Mouse (Mus musculus) T-helper 17 cell (primary cell): Measurements from ENCODE around the gene Itfg2.

ENCODE experiments used
- in situ Hi-C, 2 experiments: fragments of 300-600 bp; cut with MboI, MseI; formaldehyde crosslinking; loops; 1 replicate in 1 of 2; 2 replicates in 1 of 2; pipeline ENCODE4 v1.15.1; 2025; ENCODE audit warnings: high pct_unique_total_duplicates in 2 of 2

Itfg2 gene

DNA sequence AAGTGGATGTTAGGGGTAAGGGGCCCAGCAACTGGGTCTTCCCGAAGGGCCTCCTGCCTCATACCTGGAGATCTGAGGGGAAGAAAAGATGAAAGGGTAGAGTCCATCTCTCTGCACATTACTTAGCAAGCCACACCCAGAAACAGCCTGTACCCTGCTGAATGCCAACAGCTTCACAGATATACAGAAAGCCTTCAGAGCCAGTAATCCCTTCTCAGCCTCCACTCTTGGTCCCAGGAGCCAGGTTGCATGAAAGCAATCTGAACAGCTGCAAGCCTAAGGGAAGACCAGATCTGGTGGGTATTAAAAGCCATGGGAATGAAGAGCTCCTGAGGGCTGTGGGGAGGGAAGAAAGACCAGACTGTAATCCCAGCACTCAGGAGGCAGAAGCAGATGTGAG lies 35.5 kb downstream of the Itfg2 start:
- in situ Hi-C loops: loop anchor here in 1 of 2 experiments (25.0 kb wide), 1 partner anchor 1277 kb away; the partner anchor contains the start of gene Tigar

DNA sequence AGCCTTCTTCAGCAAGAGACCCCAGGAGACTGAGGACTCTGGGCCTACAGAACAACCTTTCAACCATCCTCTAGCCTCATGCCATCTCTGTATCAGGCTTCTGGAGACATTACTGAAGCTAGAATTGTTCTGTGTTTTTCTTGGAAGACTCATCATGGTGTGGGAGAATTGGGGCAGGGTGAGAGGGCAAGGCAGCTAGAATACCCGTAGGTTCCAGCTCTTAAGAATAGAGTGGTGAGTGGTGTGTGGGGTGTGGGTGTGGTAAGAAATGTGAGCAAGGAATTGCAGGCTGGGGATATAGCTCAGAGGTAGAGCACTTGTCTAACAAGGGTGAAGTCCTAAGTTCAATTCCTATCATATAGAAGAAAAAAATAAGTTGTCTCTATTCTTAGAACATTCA lies 39.7 kb downstream of the Itfg2 start:
- in situ Hi-C loops: loop anchor here in 1 of 2 experiments (25.0 kb wide), 1 partner anchor 1273 kb away; the partner anchor contains the start of gene Tigar

DNA sequence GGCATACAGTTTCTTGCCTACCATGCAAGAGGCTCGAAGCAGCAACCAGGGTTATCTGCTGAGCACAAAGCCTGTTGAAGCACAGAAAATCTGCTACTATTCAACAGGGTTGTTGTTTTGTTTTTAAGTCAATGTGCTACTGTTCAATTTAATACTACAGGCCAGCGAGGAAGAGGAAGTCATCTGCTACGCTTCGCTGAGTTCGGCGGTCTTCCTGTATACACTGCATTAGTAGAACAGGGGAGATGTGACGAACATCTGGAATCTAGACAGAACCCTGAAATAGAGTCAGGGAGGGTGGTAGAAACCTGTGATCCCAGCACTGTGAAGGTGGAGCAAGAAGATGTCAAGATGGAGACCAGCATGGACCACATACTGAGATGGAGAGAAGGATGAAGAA lies 41.0 kb downstream of the Itfg2 start:
- in situ Hi-C loops: loop anchor here in 1 of 2 experiments (25.0 kb wide), 1 partner anchor 1271 kb away; the partner anchor contains the start of gene Tigar

DNA sequence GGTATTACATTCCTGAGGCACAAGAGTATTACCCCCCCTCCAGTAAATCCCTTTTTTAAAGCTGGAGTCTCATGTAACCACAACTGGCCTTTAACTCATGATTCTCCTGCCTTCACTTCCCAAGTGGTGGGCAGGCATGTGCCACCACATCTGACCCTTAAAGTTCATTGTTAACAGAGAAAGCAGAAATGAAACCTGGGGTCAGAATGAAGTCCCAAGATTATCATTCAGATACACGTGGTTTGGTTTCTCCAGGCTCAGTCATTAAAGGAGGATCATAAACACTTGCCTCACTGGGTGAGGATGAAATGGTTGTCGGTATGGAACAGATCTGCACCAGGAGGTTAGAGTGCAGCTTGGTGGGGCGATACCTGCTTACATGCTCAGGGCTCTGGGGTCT lies 43.5 kb downstream of the Itfg2 start:
- in situ Hi-C loops: loop anchor here in 1 of 2 experiments (25.0 kb wide), 1 partner anchor 1269 kb away; the partner anchor contains the start of gene Tigar

DNA sequence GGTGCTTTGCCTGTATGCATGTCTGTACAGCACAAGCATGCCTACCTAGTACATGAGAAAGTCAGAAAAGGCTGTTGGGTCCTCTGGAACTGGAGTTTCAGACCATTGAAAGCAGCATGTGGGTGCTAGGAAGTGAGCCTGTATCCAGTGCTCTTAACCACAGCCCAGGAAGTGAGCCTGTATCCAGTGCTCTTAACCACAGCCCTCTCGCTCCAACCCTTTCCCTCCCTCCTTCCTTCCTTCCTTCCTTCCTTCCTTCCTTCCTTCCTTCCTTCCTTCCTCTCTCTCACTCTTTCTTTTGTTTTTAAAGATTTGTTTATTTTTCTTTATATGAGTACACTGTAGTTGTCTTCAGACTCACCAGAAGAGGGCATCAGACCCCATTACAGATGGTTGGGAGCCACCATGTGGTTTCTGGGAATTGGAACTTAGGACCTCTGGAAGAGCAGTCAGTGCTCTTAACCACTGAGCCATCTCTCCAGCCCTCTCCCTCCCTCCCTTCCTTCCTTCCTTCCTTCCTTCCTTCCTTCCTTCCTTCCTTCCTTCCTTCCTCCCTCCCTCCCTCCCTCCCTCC lies 44.0 kb downstream of the Itfg2 start:
- in situ Hi-C loops: loop anchor here in 1 of 2 experiments (25.0 kb wide), 1 partner anchor 1268 kb away; the partner anchor contains the start of gene Tigar

DNA sequence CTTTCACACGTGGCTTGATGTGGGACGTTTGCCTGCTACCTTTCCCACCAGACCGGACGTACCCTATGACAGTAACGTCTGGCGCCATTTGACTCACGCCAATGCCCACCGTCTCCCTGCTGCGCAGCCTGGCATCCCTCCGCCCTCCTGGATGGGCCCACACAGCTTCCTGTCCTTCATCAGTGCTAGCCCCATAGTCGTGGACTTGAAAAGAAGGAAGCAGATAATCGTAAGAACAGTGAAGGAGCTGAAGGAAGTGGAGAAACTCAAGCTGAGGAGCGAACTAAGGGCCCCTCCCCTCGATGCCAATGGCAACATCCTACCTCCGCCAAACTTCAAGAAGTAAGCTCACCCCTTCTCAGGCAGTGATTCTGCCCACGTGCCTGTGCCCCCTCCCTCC lies 45.1 kb downstream of the Itfg2 start:
- in situ Hi-C loops: loop anchor here in 1 of 2 experiments (25.0 kb wide), 1 partner anchor 1267 kb away; the partner anchor contains the start of gene Tigar

DNA sequence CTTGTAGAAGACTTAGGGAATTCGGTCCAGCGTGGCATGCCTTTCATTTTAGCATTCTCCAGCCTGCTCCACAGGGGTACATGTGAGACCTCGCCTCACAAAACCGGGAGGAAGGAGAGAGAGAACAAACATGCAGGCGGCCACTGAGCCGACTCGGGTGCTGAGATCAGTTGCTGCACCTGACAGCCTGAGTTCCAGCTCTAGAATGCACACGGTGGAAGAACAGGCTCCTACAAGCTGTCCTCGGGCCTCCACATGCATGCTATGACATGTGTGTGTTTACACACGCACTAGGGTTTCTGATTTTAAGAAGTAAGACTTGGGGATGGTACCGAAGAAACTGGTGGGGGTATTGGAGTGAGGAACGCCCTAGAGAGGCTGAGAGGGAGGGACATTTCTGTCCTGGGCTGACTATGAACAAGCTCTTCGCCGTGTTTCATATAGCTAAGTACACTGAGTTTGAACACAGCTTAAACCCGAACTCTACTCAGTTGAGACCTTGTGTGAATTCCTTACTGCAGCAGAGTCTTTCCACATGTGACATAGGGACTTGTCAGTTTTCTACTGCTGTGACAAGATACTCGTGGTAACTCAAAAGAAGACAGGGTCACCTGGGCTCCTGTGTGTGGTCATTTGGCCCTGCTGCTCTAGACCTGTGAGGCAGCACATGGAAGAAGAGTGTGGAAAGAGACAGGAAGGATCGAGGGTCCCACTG lies 48.2 kb downstream of the Itfg2 start:
- in situ Hi-C loops: loop anchor here in 1 of 2 experiments (25.0 kb wide), 1 partner anchor 1264 kb away; the partner anchor contains the start of gene Tigar

DNA sequence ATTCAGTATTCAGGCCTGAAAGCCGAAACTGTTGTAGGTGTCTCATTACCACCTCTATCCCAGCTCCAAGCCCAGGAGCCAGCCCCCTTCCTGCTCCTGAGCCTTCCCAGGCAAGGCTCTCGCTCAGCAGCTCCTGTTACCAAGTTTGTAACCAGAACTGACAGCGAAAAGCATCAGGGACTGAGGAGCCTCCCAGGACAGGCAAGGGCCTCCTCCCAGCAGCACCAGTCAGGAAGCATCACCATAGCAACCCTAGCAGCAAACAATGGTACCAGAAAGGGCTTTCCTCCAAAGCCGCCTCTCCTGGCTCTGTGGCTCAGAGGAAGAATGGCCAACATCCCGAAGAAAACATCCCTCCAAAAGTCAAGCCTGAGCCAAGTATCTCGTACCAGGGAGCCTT lies 49.5 kb downstream of the Itfg2 start, which contains the start of the genes Tex52 and Gm44596:
Gene Tex52 (plus strand): TSS at position 265 of the 400 bp plus-strand sequence.
Gene Gm44596 (plus strand): TSS at position 312 of the 400 bp plus-strand sequence.
- in situ Hi-C loops: loop anchor here in 1 of 2 experiments (25.0 kb wide), 1 partner anchor 1263 kb away; the partner anchor contains the start of gene Tigar

DNA sequence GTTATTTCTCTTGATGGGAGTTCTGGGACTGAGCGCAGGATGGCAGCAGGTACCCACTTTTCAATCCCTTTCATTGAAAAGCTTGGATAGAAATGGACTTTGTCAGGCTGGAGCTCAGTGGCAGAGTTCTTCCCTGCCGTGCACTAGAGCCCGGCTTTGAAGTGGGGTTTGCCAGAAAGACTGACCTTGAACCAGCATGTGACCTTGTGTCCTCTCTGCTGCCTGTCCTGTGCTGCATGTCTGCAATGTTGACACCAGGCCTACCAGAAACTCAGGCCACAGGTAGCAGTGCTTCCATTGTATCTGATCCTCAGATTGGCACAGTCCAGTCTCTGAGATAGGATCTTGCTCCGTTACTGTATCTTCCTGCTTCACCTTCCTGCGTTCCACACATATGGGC lies 54.7 kb downstream of the Itfg2 start:
- in situ Hi-C loops: loop anchor here in 1 of 2 experiments (5.0 kb wide), 1 partner anchor 107 kb away; no protein-coding TSS in a partner anchor

DNA sequence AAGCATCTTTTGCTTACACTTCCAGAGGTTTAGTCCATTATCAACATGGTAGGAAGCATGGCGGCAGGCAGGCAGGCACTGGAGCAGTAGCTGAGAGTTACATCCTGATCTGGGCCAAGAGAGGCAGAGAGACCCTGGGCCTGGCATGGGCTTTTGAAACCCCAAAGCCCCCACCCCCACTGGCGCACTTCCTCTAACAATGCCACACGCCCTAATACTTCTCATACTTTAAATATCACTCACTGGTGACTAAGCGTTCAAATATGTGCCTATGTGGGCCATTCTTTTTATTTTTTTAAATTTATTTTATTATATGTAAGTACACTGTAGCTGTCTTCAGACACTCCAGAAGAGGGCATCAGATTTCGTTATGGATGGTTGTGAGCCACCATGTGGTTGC lies 58.3 kb downstream of the Itfg2 start:
- in situ Hi-C loops: loop anchor here in 1 of 2 experiments (10.0 kb wide), 1 partner anchor 48 kb away; no protein-coding TSS in a partner anchor

DNA sequence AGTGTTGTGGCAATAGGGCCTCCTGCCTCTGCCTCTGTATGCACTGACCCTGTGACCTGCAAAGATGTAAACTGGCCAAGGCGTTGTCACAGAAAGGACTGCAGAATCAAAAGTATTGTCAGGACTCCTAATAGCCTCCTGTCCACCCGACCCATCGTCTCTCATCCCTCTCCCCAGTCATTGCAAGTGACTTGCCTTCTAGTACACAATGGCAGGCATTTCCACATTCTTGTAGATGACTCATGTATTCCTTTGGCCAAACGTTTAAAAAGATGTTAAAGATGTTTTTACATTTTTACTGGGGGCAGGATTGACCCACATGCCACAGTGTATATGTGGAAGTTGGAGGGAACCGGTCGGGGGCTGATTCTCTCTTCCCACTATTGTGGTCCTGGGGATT lies 60.0 kb downstream of the Itfg2 start:
- in situ Hi-C loops: loop anchor here in 1 of 2 experiments (5.0 to 10.0 kb wide), 2 partner anchors 50 to 162 kb away; no protein-coding TSS in a partner anchor

DNA sequence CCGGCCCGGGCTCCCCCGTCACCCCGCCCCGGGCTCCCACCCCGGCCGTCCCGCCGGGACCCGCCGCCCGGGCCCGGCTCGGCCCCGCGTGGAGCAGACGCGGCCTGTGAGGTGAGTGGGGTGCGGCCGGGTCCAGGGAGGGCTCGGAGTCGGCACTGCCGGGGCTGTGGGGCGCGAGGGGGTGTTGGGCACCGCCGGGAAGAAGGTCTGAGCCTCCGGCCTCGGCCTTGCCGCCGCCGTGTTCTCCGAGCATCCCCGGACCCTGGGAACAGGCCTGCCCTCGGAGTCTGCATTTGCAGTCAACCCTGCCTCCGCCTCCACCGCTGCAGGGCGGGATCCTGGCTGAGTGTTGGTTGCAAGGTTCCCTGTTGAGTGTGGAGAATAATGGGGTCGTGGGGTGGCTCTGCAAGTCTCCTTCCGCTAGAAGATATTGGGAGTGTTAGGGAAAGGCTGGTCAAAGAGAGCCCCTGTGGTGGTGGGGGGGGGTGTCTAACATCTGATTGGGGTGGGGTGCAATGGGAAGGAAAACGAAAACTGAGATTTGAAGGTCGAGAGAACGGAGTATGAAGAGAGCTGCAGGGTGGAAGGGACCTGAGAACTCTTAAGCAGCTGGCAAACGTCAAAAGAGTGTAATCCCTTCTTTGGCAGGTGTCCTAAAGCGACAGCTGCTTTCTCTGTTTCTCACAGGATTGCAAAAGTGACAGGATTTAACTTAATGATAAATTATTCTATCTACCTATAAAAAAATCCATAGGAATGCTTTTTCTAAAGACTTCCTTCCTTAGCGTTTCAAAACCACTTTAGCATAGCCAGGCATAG lies 61.5 kb downstream of the Itfg2 start:
- in situ Hi-C loops: loop anchor here in 1 of 2 experiments (5.0 to 10.0 kb wide), 2 partner anchors 52 to 161 kb away; no protein-coding TSS in a partner anchor

DNA sequence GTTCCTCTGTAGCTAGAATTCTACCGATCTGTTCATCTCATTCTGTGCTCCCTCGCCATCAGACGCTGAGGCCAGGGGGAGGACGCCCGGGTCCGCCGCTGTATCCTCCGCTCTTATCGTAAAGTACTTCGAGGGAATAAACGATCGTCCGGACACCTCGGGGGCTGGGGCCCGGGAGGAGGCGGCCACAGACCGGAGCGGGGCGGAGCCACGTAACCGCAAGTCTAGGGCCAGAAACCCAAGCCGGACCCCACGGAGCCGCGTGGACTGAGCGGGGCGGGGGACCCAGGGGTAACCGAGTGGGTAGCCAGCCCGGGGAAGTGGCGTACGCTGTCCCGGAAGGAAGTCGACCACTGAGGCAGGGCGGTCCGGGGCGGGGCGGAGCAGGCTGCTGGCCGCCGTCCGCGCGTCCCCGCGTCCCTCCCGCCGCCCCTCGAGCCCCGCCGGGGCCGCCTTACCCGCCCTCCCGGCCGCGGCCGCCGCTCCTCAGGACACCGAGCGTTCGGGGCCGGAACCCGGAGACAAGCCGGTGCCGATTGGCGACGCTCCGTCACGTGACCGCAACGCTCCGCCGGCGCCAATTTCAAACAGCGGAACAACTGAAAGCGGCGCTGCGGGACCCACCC lies 62.2 kb downstream of the Itfg2 start, which contains the start of the genes Rhno1 and Foxm1:
Gene Rhno1 (minus strand): TSS at position 531 of the 626 bp plus-strand sequence.
Gene Foxm1 (plus strand): TSS at position 587 of the 626 bp plus-strand sequence.
- in situ Hi-C loops: loop anchor here in 1 of 2 experiments (5.0 to 10.0 kb wide), 2 partner anchors 52 to 160 kb away; no protein-coding TSS in a partner anchor

DNA sequence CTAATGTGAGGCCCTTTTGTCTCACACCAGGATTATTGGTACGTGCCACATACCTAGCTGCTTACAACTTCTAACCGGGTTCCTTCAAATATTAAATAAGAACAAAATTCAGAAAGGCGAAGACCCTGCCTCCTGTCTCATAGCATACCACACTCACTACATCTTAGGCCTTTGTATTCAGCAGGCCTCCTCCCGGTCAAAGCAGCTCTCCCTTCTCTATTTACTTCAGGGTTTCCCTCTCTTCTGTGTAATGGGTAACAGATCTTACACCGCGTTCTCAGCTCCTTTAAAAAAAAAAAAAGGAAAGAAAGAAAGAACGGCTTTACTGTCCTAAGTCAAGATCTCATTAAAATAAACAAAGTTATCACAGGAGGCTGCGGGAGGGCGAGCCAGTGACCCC lies 62.8 kb downstream of the Itfg2 start:
- in situ Hi-C loops: loop anchor here in 1 of 2 experiments (5.0 to 10.0 kb wide), 2 partner anchors 53 to 160 kb away; no protein-coding TSS in a partner anchor
